Mouse (Mus musculus): Measurements from ENCODE around the gene Tmprss9.

DNA sequence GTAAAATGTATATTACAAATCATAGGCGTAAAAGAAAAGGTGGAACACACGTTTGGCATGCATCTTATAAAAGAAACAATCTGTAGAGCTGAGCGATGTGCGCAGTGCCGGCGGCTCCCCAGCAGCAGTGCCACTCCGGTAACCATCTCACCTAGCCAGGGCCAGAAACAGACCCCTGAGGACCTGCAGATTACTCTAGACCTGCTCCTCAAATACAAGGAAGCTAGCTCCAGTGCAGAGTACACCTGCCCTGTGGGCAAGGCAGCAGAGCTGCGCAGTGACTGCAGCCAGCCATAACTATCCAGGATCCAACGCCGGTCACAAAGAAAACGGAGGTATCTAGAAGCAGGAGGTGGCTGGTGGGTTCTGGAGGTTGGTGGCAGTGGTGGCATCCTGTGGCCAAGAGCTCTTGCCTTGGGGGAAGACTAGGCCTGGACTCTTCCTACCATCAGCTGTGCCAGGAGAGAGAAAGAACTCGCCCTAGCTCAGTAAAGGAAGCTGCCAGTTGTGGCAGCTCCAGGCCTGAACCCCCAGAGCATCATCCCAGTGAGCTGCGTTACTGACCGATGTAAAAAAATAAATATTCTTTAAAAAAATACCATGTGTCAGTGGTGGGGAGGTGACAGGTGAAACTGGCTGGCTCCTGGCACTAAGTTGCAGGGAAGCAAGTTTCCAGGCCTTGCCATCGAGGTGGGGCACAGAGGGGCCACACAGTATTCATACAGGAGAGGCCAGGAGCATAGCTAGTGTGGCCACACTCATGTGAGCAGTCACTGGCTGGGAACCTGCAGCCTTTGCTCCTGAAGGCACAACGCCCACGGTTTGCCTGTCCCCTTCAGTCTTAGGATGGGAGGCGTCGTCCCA, 30.0 kb downstream of the Tmprss9 start:
- TF ChIP-seq GATA1 (IDR thresholded peaks at IDR 0.05; ENCODE audit: borderline replicate concordance, low read length) (no peak), FLI1 (IDR thresholded peaks at IDR 0.05; ENCODE audit: low read length) (no peak)

Data from megakaryocyte, embryonic 14.5 days (primary cell).